Mouse (Mus musculus) lung, adult 2 months (tissue): ENCODE data around the gene Fam126a.

Experiments used
- CTCF ChIP-seq: fragments of 200-500 bp; IDR thresholded peaks from 2 replicates; pipeline ENCODE4 v1.5.1; 2011; ENCODE audit warnings: mild to moderate bottlenecking, low read length, control low read depth; ENCODE audit not compliant: insufficient read depth
- POLR2A ChIP-seq: fragments of 200-500 bp; IDR thresholded peaks from 2 replicates; pipeline ENCODE4 v1.6.1; 2011; ENCODE audit warnings: low read depth, mild to moderate bottlenecking, control low read depth, low read length, borderline replicate concordance; ENCODE audit errors: extremely low read depth

- no peak for TF ChIP-seq CTCF
- TF ChIP-seq POLR2A: no peak
Observed at GRCm38 (mm10) chr5:23919892-23920731, 110.4 kb downstream of the Fam126a start.
